Mouse (Mus musculus): Measurements from ENCODE around the gene Tmtc2. TPM values are rescaled to one million over a fixed set of nuclear protein-coding genes. Genes with fewer than 3 reads are reported as not detected.

Gene Tmtc2
- total RNA-seq, 1 experiment: 0.89 TPM

DNA sequence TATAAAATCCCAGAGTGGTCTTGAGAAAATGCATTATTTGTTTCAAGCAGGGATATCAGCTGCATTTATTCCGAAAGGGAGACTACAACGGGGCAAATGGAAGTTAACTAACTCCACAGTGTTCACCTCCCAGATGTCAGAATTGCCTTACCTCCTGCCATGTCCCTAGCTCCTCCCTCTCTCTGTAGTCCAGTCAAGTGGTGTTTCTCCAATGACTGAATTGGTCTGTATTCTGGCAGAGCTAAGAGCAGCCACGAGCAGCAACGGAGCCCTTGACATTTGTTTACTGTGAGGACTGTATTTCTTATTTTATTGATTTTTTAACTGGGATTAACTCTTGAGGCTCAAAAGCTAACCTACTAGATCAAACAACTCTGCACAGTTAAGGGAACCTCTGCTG, 81.8 kb downstream of the Tmtc2 start:
- Histone ChIP-seq H3K4me1 (ENCODE audit: control insufficient read depth in 2 of 2, insufficient read depth in 2 of 2, low read length in 2 of 2, poor library complexity in 1 of 2) (no peaks in the 10 kb centered on the region; a peak in 1 of 4 replicates), H3K36me3 (ENCODE audit: control insufficient read depth, insufficient read depth, low read length, poor library complexity, severe bottlenecking) (no peaks in the 10 kb centered on the region), H3K27ac (ENCODE audit: insufficient read depth, low read depth, low read length, poor library complexity, severe bottlenecking) (no peak overlapping the region), H3K4me3 (ENCODE audit: insufficient read depth in 1 of 2, low read depth in 1 of 2, low read length in 2 of 2, poor library complexity in 1 of 2, severe bottlenecking in 1 of 2) (no peak overlapping the region), H3K9ac (ENCODE audit: insufficient read depth, low read depth, low read length, poor library complexity, severe bottlenecking) (no peak overlapping the region), H3K9me3 (ENCODE audit: control insufficient read depth, insufficient read depth, low read depth, low read length) (no peaks in the 10 kb centered on the region)
- TF ChIP-seq MAFK (IDR thresholded peaks at IDR 0.05; ENCODE audit: insufficient read depth, low read depth, low read length): no peak
- no peak for TF ChIP-seq ZNF384 (IDR thresholded peaks at IDR 0.05; ENCODE audit: low read depth, low read length)
- TF ChIP-seq HCFC1 (IDR thresholded peaks at IDR 0.05; ENCODE audit: borderline replicate concordance, insufficient read depth, low read length): no peak
- no peak for TF ChIP-seq CHD2 (IDR thresholded peaks at IDR 0.05; ENCODE audit: low read depth, low read length)
- no peak for TF ChIP-seq ZC3H11A (IDR thresholded peaks at IDR 0.05; ENCODE audit: borderline replicate concordance, low read depth, low read length)
- in situ Hi-C loops (cut with MboI; ENCODE audit: low sequenced_read_pairs in 2 of 2, unreplicated experiment in 2 of 2): no loop called here
- DNase-seq (ENCODE audit: low read depth, low spot score): no peak

DNA sequence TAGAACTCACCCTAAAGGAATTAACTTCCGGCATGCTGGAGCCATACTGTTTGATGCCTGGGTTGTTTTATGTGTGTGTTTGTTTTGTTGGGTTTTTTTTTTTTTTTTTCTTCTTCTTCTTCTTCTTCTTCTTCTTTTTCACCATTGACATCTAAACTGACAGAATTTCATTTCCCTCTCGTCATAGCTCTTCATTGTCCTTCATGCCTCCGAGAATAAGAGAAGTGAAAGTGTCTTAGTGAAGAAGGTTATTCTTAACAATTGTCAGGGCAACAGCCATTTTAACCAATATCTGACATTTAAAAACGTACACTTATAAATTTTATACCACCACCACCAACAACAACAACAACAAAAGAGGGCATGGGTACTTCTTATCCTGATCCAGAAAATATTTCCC, 83.5 kb downstream of the Tmtc2 start:
- no peaks in the 10 kb centered on the region for H3K36me3 ChIP-seq (ENCODE audit: control insufficient read depth, insufficient read depth, low read length, poor library complexity, severe bottlenecking)
- no peak for DNase-seq (ENCODE audit: low read depth, low spot score)
- H3K4me3 ChIP-seq (ENCODE audit: insufficient read depth in 1 of 2, low read depth in 1 of 2, low read length in 2 of 2, poor library complexity in 1 of 2, severe bottlenecking in 1 of 2): no peak overlapping the region
- H3K4me1 ChIP-seq (ENCODE audit: control insufficient read depth in 2 of 2, insufficient read depth in 2 of 2, low read length in 2 of 2, poor library complexity in 1 of 2): no peaks in the 10 kb centered on the region; a peak in 1 of 4 replicates
- TF ChIP-seq CHD2 (IDR thresholded peaks at IDR 0.05; ENCODE audit: low read depth, low read length): no peak
- TF ChIP-seq MAFK (IDR thresholded peaks at IDR 0.05; ENCODE audit: insufficient read depth, low read depth, low read length): no peak
- TF ChIP-seq HCFC1 (IDR thresholded peaks at IDR 0.05; ENCODE audit: borderline replicate concordance, insufficient read depth, low read length): no peak
- no peak for TF ChIP-seq ZC3H11A (IDR thresholded peaks at IDR 0.05; ENCODE audit: borderline replicate concordance, low read depth, low read length)
- TF ChIP-seq ZNF384 (IDR thresholded peaks at IDR 0.05; ENCODE audit: low read depth, low read length): no peak
- no peak overlapping the region for H3K9ac ChIP-seq (ENCODE audit: insufficient read depth, low read depth, low read length, poor library complexity, severe bottlenecking)
- no peaks in the 10 kb centered on the region for H3K9me3 ChIP-seq (ENCODE audit: control insufficient read depth, insufficient read depth, low read depth, low read length)
- no peak overlapping the region for H3K27ac ChIP-seq (ENCODE audit: insufficient read depth, low read depth, low read length, poor library complexity, severe bottlenecking)
- in situ Hi-C loops (cut with MboI; ENCODE audit: low sequenced_read_pairs in 2 of 2, unreplicated experiment in 2 of 2): no loop called here

DNA sequence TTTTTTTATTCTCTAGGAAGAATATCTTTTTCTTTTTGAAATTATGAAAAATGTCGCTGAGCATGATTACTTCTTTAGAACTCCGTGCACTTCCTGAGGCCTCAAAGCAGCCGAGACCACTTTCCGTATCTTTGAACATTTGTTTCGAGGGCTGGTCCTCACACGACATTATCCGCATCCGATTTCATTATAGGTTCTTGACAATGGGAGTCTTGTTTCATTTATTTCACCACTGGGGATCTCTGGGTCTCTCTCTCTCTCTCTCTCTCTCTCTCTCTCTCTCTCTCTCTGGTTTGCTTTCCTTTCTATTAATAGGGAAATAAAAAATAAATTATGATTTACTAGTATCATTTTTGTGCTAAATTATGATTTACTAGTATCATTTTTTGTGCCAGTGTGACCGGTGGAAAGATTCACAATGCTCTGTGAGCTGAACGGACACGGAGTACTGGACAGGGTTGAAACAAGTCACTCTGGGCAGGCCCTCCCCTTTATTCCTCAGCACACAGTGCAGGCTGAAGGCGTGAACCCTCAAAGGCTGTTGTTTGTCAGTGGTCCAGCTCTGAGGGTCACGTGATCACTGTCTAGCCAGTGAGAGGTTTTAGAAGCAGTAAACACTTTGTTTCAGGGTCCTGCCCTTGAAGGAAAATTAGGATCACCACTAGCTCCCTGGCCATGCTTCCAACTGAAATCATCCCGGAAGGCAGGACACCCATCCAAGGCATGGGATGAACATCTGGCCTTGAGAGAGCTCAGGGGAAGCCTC, 84.1 kb downstream of the Tmtc2 start:
- in situ Hi-C loops (cut with MboI; ENCODE audit: low sequenced_read_pairs in 2 of 2, unreplicated experiment in 2 of 2): no loop called here
- Histone ChIP-seq H3K36me3 (ENCODE audit: control insufficient read depth, insufficient read depth, low read length, poor library complexity, severe bottlenecking) (no peaks in the 10 kb centered on the region), H3K9me3 (ENCODE audit: control insufficient read depth, insufficient read depth, low read depth, low read length) (no peaks in the 10 kb centered on the region), H3K9ac (ENCODE audit: insufficient read depth, low read depth, low read length, poor library complexity, severe bottlenecking) (no peak overlapping the region), H3K4me3 (ENCODE audit: insufficient read depth in 1 of 2, low read depth in 1 of 2, low read length in 2 of 2, poor library complexity in 1 of 2, severe bottlenecking in 1 of 2) (no peak overlapping the region), H3K27ac (ENCODE audit: insufficient read depth, low read depth, low read length, poor library complexity, severe bottlenecking) (no peak overlapping the region), H3K4me1 (ENCODE audit: control insufficient read depth in 2 of 2, insufficient read depth in 2 of 2, low read length in 2 of 2, poor library complexity in 1 of 2) (no peaks in the 10 kb centered on the region; a peak in 1 of 4 replicates)
- DNase-seq (ENCODE audit: low read depth, low spot score): no peak
- TF ChIP-seq ZC3H11A (IDR thresholded peaks at IDR 0.05; ENCODE audit: borderline replicate concordance, low read depth, low read length): no peak
- peak; percentile 26; the same call in 1 of the 2 replicates for TF ChIP-seq ZNF384 (IDR thresholded peaks at IDR 0.05; ENCODE audit: low read depth, low read length)

DNA sequence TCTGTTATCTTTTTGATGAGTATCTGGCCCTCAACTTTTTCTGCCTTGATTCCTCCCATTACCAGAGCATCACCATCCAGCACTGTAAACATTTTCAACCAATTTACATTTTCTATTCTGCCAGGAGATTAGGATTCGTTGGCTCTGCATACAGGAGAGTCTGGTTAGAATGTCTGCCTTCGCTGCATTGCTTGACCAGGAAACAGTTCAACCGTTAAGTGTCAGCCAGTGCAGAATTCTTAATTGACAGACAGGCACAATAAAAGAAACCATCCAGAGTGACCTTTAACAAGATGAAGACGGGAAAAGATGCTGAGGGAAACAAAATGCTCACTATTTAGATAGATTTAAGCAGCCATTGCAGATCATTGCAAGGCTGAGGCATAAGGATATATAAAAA, 87.3 kb downstream of the Tmtc2 start:
- Histone ChIP-seq H3K9ac (ENCODE audit: insufficient read depth, low read depth, low read length, poor library complexity, severe bottlenecking) (no peak overlapping the region), H3K9me3 (ENCODE audit: control insufficient read depth, insufficient read depth, low read depth, low read length) (no peaks in the 10 kb centered on the region), H3K36me3 (ENCODE audit: control insufficient read depth, insufficient read depth, low read length, poor library complexity, severe bottlenecking) (no peaks in the 10 kb centered on the region), H3K4me1 (ENCODE audit: control insufficient read depth in 2 of 2, insufficient read depth in 2 of 2, low read length in 2 of 2, poor library complexity in 1 of 2) (no peaks in the 10 kb centered on the region; a peak in 1 of 4 replicates), H3K27ac (ENCODE audit: insufficient read depth, low read depth, low read length, poor library complexity, severe bottlenecking) (no peak overlapping the region), H3K4me3 (ENCODE audit: insufficient read depth in 1 of 2, low read depth in 1 of 2, low read length in 2 of 2, poor library complexity in 1 of 2, severe bottlenecking in 1 of 2) (no peak overlapping the region)
- TF ChIP-seq ZNF384 (IDR thresholded peaks at IDR 0.05; ENCODE audit: low read depth, low read length) (no peak), CHD2 (IDR thresholded peaks at IDR 0.05; ENCODE audit: low read depth, low read length) (no peak), HCFC1 (IDR thresholded peaks at IDR 0.05; ENCODE audit: borderline replicate concordance, insufficient read depth, low read length) (no peak), ZC3H11A (IDR thresholded peaks at IDR 0.05; ENCODE audit: borderline replicate concordance, low read depth, low read length) (no peak)
- in situ Hi-C loops (cut with MboI; ENCODE audit: low sequenced_read_pairs in 2 of 2, unreplicated experiment in 2 of 2): no loop called here
- DNase-seq (ENCODE audit: low read depth, low spot score): no peak

All from ES-E14 (cell line).